Mouse (Mus musculus) intestine, embryonic 15.5 days (tissue): ENCODE data around the gene 9930022D16Rik. TPM values are rescaled to one million over a fixed set of nuclear protein-coding genes. Genes with fewer than 3 reads are reported as not detected.

Experiments used
- ATAC-seq: fragments of 200-750 bp; cut with Nextera tagmentation; 2 replicates; pipeline ENCODE4 v1.8.0; 2017; ENCODE audit warnings: moderate TSS enrichment, moderate library complexity
- H3K27ac ChIP-seq: fragments of 300-500 bp; sonication (generic); 2 replicates; pipeline ENCODE4 v1.5.1; 2015; ENCODE audit warnings: mild to moderate bottlenecking, inconsistent platforms
- H3K27me3 ChIP-seq: fragments of 300-500 bp; sonication (generic); replicated peaks from 2 replicates; pipeline ENCODE4 v1.6.1; 2015; ENCODE audit warnings: inconsistent platforms
- H3K36me3 ChIP-seq: fragments of 300-500 bp; sonication (generic); 2 replicates; pipeline ENCODE4 v1.6.1; 2015; ENCODE audit warnings: inconsistent platforms
- H3K4me1 ChIP-seq: fragments of 300-500 bp; sonication (generic); replicated peaks from 2 replicates; pipeline ENCODE4 v1.6.1; 2015; ENCODE audit warnings: inconsistent platforms
- H3K4me2 ChIP-seq: fragments of 300-500 bp; sonication (generic); replicated peaks from 2 replicates; pipeline ENCODE4 v1.6.1; 2015; ENCODE audit warnings: mild to moderate bottlenecking, inconsistent platforms
- H3K4me3 ChIP-seq: fragments of 300-500 bp; sonication (generic); replicated peaks from 2 replicates; pipeline ENCODE4 v1.5.1; 2015; ENCODE audit warnings: inconsistent platforms
- H3K9ac ChIP-seq: fragments of 300-500 bp; sonication (generic); 2 replicates; pipeline ENCODE4 v1.6.1; 2015; ENCODE audit warnings: inconsistent platforms
- H3K9me3 ChIP-seq: fragments of 300-500 bp; sonication (generic); 2 replicates; pipeline ENCODE4 v1.6.1; 2016; ENCODE audit warnings: inconsistent platforms
- WGBS: fragments of 180-500 bp; shearing (Covaris S2); methylation state at CpG from one replicate; pipeline ENCODE4 v1.1.7; 2015; 5-methylcytosine and 5-hydroxymethylcytosine counted together
- polyA plus RNA-seq: library from polyadenylated mRNA; unstranded; fragments of >200 nt; fragmentation: Nextera tagmentation; extraction: Ambion mirVana; gene quantifications from 2 replicates; pipeline ENCODE4 v1.2.1, GENCODE M21; 2015

The 9930022D16Rik gene
- polyA plus RNA-seq, 1 experiment from 2014 or later, result not detected

DNA sequence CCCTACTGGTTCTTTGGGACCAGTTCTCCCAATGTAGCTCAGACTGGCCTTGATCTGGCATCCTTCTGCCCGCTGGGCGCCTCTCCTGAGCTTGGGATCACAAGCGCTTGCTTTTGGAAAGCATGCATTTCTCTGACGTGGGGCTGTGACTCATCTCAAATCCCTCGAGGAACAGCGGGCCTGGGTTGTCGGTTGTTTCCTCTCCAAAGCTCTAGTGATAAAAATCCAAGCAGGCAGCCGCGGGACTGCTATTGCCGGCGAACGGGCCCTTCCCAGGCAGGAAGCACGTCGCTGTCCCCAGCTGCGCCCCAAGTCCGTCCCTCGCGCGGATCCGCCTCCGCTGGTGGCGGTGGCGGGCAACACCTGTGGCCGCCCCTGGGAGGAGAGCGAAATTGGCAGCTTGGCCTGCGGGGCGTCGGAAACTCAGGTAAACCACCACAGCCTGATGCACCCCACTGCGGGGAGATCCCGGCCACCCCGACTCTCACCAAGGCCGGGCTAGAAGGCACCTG is 26.2 kb downstream of the 9930022D16Rik start:
- peaks cover 13% of the 10 kb centered on the region; the same call in 1 of the 2 replicates for H3K36me3 ChIP-seq
- H3K27ac ChIP-seq, result peak overlapping the region; percentile 10; the same call in 1 of the 2 replicates
- no peaks in the 10 kb centered on the region for H3K9me3 ChIP-seq
- ATAC-seq, result peak; percentile 92
- H3K27me3 ChIP-seq, result no peaks in the 10 kb centered on the region
- H3K4me2 ChIP-seq, result peak overlapping the region; percentile 89
- 2% methylated on average over 32 of the region's 32 CpGs for WGBS
- peaks cover 7% of the 10 kb centered on the region; the same call in 1 of the 2 replicates for H3K4me1 ChIP-seq
- peak overlapping the region; percentile 51 for H3K4me3 ChIP-seq
- H3K9ac ChIP-seq, result peak overlapping the region; percentile 76

DNA sequence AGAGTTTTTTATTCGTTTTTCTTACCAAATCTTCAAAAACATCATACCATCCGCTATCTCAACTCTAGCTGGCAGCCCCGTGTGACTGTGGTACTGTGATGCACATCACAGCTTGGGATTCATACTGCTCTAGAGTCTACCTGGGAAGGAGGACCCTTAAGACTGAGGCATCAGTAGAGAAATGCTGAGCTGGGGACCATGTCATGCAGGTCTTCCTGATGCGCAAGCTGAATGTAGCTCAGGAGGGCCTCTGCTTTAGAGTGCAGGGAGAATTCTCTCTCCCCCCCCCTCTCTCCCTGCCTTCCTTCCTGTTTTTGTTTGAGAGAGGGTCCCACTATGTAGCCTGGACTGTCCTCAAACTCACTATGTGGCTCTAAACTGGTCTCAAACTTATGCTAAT is 26.9 kb downstream of the 9930022D16Rik start:
- peaks cover 7% of the 10 kb centered on the region; the same call in 1 of the 2 replicates for H3K4me1 ChIP-seq
- H3K27ac ChIP-seq, result no peak overlapping the region
- peak overlapping the region; percentile 76; the same call in 1 of the 2 replicates for H3K9ac ChIP-seq
- no peaks in the 10 kb centered on the region for H3K9me3 ChIP-seq
- H3K36me3 ChIP-seq, result 0 out of 2 replicates have a peak, but pooled peaks cover 7% of the 10 kb centered on the region
- ATAC-seq, result no peak
- no peaks in the 10 kb centered on the region for H3K27me3 ChIP-seq
- WGBS, result 66% methylated on average over 4 of the region's 4 CpGs
- peak overlapping the region; percentile 89 for H3K4me2 ChIP-seq
- H3K4me3 ChIP-seq, result peak overlapping the region; percentile 51

DNA sequence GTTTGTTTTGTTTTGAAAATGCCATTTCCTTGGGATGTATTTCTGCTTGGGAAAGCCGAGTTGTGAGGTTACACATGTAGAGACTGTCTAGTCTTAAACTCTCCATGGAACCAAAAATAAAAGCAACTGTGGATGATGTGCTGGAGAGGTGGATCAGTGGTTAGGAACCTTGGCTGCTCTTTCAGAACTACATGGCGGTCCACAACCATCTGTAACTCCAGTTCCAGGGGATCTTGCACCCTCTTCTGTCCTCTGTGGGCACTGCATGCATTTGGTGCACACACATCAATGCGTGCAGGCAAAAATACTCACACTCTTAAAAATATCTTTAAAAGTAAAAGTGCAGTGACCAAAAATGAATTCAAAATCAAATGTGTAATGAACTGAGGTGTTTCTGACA is 27.4 kb downstream of the 9930022D16Rik start:
- Histone ChIP-seq H3K9ac (no peak overlapping the region), H3K4me1 (peaks cover 7% of the 10 kb centered on the region; the same call in 1 of the 2 replicates), H3K9me3 (no peaks in the 10 kb centered on the region), H3K27ac (no peak overlapping the region), H3K27me3 (no peaks in the 10 kb centered on the region), H3K36me3 (0 out of 2 replicates have a peak, but pooled peaks cover 6% of the 10 kb centered on the region), H3K4me2 (no peak overlapping the region; the same call in 1 of the 2 replicates), H3K4me3 (no peak overlapping the region)
- WGBS, result 64% methylated on average over 3 of the region's 3 CpGs
- ATAC-seq, result no peak

GRCm38 (mm10) chr11:109442166-109442730 is 28.5 kb downstream of the 9930022D16Rik start:
- Histone ChIP-seq H3K4me3 (no peak overlapping the region), H3K27ac (no peak overlapping the region), H3K27me3 (no peaks in the 10 kb centered on the region), H3K4me1 (peaks cover 7% of the 10 kb centered on the region; the same call in 1 of the 2 replicates), H3K9me3 (no peaks in the 10 kb centered on the region), H3K36me3 (0 out of 2 replicates have a peak, but pooled peaks cover 3% of the 10 kb centered on the region), H3K9ac (no peak overlapping the region), H3K4me2 (no peak overlapping the region)
- ATAC-seq, result no peak
- WGBS, result 30% methylated on average over 5 of the region's 5 CpGs

DNA sequence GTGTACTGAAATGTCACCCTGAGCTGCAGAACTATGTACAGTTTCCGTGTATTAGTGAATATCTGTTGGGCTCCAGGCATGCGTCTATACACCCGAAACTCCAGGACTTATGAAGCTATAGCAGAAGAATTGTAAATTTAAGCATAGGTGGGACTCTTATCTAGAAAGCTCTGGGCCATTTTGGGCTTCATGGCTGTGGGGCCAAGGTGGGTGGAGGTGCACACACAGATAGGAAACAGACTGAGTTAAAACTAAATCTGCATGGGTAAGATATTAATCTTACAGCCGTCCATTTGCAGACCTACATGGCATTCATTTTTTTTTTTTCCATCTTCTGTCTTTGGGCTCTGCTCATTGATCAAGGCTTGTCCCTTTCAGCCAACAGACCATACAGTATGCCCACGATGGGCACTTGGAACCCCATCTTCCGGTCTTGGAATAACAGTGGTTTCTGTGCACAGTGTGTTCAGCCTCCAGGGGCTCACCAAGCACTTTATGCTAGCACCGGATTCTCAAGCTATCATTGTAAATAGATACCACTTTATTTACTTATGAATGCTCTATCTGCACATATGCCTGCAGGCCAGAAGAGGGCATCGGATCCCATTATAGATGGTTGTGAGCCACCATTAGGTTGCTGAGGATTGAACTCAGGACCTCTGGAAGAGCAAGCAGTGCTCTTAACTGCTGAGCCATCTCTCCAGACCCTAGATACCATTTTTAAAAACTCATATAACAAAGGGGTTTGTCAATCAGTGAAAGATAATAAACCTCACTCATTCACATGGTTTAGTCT is 29.9 kb downstream of the 9930022D16Rik start:
- Histone ChIP-seq H3K4me3 (no peak overlapping the region), H3K9me3 (no peaks in the 10 kb centered on the region), H3K9ac (no peak overlapping the region), H3K4me1 (peaks cover 7% of the 10 kb centered on the region; the same call in 1 of the 2 replicates), H3K4me2 (no peak overlapping the region), H3K36me3 (no peaks in the 10 kb centered on the region), H3K27ac (no peak overlapping the region), H3K27me3 (no peaks in the 10 kb centered on the region)
- no peak for ATAC-seq
- 90% methylated on average over 8 of the region's 8 CpGs for WGBS

GRCm38 (mm10) chr11:109444600-109444999 is 30.9 kb downstream of the 9930022D16Rik start:
- Histone ChIP-seq H3K27ac (no peak overlapping the region), H3K4me3 (no peak overlapping the region), H3K4me1 (peaks cover 7% of the 10 kb centered on the region; the same call in 1 of the 2 replicates), H3K9me3 (no peaks in the 10 kb centered on the region), H3K27me3 (no peaks in the 10 kb centered on the region), H3K4me2 (no peak overlapping the region), H3K9ac (no peak overlapping the region), H3K36me3 (no peaks in the 10 kb centered on the region)
- 62% methylated on average over 7 of the region's 7 CpGs for WGBS
- ATAC-seq, result no peak

GRCm38 (mm10) chr11:109445438-109446035 is 31.8 kb downstream of the 9930022D16Rik start:
- no peak overlapping the region for H3K4me3 ChIP-seq
- H3K27me3 ChIP-seq, result no peaks in the 10 kb centered on the region
- 0 out of 2 replicates have a peak, but pooled peaks cover 4% of the 10 kb centered on the region for H3K4me1 ChIP-seq
- ATAC-seq, result peak; percentile 77
- H3K36me3 ChIP-seq, result no peaks in the 10 kb centered on the region
- no peaks in the 10 kb centered on the region for H3K9me3 ChIP-seq
- H3K4me2 ChIP-seq, result no peak overlapping the region
- no peak overlapping the region for H3K9ac ChIP-seq
- WGBS, result 48% methylated on average over 13 of the region's 13 CpGs
- H3K27ac ChIP-seq, result no peak overlapping the region

DNA sequence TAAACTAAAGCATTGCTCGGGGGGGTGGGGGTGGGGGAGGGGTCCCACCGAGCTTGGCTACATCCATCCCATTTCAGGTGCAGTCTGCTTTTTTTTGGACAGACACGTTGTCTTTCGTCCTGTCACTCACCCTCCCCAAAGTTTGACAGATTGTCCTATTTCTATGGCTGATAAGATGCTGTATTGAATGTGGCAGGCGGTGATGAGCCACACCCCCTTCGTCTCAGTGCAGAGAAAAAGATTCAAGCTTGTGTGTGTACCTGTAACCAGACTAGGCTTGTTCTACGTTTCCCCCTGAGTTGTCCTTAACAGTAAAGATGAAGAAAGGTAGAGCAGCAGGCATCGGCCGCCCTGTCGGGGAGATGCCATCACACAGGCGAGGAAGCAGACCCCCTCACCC is 37.5 kb downstream of the 9930022D16Rik start:
- ATAC-seq, result no peak
- no peaks in the 10 kb centered on the region for H3K9me3 ChIP-seq
- H3K4me1 ChIP-seq, result no peaks in the 10 kb centered on the region
- H3K27ac ChIP-seq, result no peak overlapping the region
- no peak overlapping the region for H3K9ac ChIP-seq
- H3K36me3 ChIP-seq, result peaks cover 4% of the 10 kb centered on the region; the same call in 1 of the 2 replicates
- H3K27me3 ChIP-seq, result no peaks in the 10 kb centered on the region
- WGBS, result 82% methylated on average over 11 of the region's 11 CpGs
- no peak overlapping the region for H3K4me2 ChIP-seq
- no peak overlapping the region for H3K4me3 ChIP-seq

GRCm38 (mm10) chr11:109456261-109456660 is 42.5 kb downstream of the 9930022D16Rik start:
- no peak for ATAC-seq
- Histone ChIP-seq H3K4me1 (no peaks in the 10 kb centered on the region), H3K9me3 (no peaks in the 10 kb centered on the region), H3K27me3 (no peaks in the 10 kb centered on the region), H3K9ac (no peak overlapping the region), H3K27ac (no peak overlapping the region), H3K4me2 (no peak overlapping the region), H3K36me3 (peaks cover 4% of the 10 kb centered on the region; the same call in 1 of the 2 replicates), H3K4me3 (no peak overlapping the region)
- 89% methylated on average over 5 of the region's 5 CpGs for WGBS

GRCm38 (mm10) chr11:109458165-109458564 is 44.4 kb downstream of the 9930022D16Rik start:
- Histone ChIP-seq H3K4me3 (no peak overlapping the region), H3K9me3 (no peaks in the 10 kb centered on the region), H3K4me2 (no peak overlapping the region), H3K9ac (no peak overlapping the region), H3K4me1 (no peaks in the 10 kb centered on the region), H3K36me3 (peaks cover 4% of the 10 kb centered on the region; the same call in 1 of the 2 replicates), H3K27me3 (no peaks in the 10 kb centered on the region), H3K27ac (no peak overlapping the region)
- no peak for ATAC-seq
- 93% methylated on average over 11 of the region's 11 CpGs for WGBS

DNA sequence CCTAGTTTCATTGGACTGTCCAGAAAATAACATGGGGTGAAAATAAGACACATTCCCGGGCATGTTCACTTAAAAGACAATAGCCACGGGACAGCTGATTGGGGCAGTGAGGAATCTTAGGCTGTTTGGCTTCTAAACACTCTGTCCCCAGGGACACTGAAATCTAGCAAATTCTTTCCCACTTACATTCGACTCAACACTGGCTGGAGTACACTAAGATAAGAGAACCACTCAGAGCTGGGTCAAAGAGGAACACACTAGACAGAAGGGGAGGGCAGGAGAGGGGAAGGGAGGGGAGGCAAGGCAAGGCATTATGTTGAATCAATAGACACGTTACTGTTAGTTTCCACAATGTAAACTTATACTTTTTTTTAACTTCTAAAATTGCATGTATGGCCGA is 46.9 kb downstream of the 9930022D16Rik start:
- H3K9me3 ChIP-seq, result no peaks in the 10 kb centered on the region
- H3K27ac ChIP-seq, result no peak overlapping the region
- 53% methylated on average over 5 of the region's 5 CpGs for WGBS
- H3K9ac ChIP-seq, result no peak overlapping the region
- ATAC-seq, result no peak
- no peaks in the 10 kb centered on the region for H3K4me1 ChIP-seq
- no peak overlapping the region for H3K4me2 ChIP-seq
- no peaks in the 10 kb centered on the region for H3K27me3 ChIP-seq
- no peak overlapping the region for H3K4me3 ChIP-seq
- no peaks in the 10 kb centered on the region; the same call in 1 of the 2 replicates for H3K36me3 ChIP-seq

GRCm38 (mm10) chr11:109465068-109465467 is 51.4 kb downstream of the 9930022D16Rik start:
- Histone ChIP-seq H3K27ac (no peak overlapping the region), H3K36me3 (no peaks in the 10 kb centered on the region), H3K4me1 (no peaks in the 10 kb centered on the region), H3K27me3 (no peaks in the 10 kb centered on the region), H3K4me3 (no peak overlapping the region), H3K9ac (no peak overlapping the region), H3K9me3 (no peaks in the 10 kb centered on the region), H3K4me2 (no peak overlapping the region)
- WGBS, result 89% methylated on average over 4 of the region's 4 CpGs
- no peak for ATAC-seq
